Mouse (Mus musculus): ENCODE measurements around the gene Mrap. TPM values are rescaled to one million over a fixed set of nuclear protein-coding genes. Genes with fewer than 3 reads are reported as not detected.

The Mrap gene
- polyA plus RNA-seq (2012; rRNA removed) = 3.0 TPM in 2 replicates

GRCm38 (mm10) chr16:90738092-90738956, at the start of gene Mrap:
Gene Mrap (plus strand): TSS chr16:90738207.

GRCm38 (mm10) chr16:90727233-90728115, 10.5 kb upstream of the Mrap start, which contains the start of gene Mis18a:
Gene Mis18a (minus strand): TSS chr16:90727404.

Other genes starting within 250 kb of the Mrap start
- gene Mis18a, start 10.8 kb upstream of the Mrap start, polyA plus RNA-seq (2012; rRNA removed) = 64.4 and 77.3 TPM in 2 replicates
- gene Urb1, start 72.2 kb downstream of the Mrap start, polyA plus RNA-seq (2012; rRNA removed) = 8.8 and 9.1 TPM in 2 replicates
- gene Eva1c, start 88.5 kb downstream of the Mrap start, polyA plus RNA-seq (2012; rRNA removed) = 0.79 and 1.2 TPM in 2 replicates
- gene Cfap298, start 196.9 kb downstream of the Mrap start, polyA plus RNA-seq (2012; rRNA removed) = 21.5 and 76.0 TPM in 2 replicates

All from central nervous system, embryonic 11.5 days (tissue).